Mouse (Mus musculus) ES-CJ7 (cell line): ENCODE results near the gene Shmt1.

Experiments used
- DNase-seq: peaks from one replicate; pipeline ENCODE4 v3.0.0; 2011; ENCODE audit warnings: low read depth, low spot score

The Shmt1 gene

DNA sequence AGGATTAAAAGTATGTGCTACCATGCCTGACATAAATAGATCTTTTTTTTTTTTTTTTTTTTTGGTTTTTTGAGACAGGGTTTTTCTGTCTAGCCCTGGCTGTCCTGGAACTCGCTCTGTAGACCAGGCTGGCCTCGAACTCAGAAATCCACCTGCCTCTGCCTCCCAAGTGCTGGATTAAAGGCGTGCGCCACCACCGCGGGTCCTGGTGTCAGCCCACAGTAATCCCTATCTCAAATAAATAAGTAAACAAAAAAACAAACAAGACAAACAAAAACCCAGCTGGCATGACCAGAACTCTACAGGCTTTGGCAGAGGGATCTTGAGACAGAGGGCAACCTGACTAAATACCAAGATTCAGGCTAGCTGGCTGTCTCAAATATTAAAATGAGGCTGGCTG lies at the start of gene Shmt1:
Shmt1 (minus strand) TSS at position 101 of the 400 bp plus-strand sequence.
- DNase-seq, result peak; percentile 23

DNA sequence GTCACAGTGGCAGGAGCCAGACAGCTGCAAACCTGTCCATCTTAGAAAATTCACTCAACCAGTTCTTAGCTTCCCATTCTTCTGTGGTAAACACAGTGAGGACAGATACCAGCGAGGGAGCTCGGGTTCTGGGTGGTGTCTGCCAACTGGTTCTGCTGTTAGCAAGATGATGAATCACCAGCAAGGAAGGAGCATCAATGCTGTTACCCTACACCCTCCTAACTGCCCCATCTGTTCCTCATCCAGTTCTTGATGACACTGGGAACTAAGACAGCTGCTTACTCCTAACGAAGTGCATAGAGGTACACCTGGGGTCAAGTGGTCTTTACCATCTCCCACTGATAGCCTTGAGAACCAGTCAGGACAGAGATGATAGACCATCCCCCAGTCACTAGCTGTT lies 45.1 kb upstream of the Shmt1 start:
- no peak for DNase-seq

DNA sequence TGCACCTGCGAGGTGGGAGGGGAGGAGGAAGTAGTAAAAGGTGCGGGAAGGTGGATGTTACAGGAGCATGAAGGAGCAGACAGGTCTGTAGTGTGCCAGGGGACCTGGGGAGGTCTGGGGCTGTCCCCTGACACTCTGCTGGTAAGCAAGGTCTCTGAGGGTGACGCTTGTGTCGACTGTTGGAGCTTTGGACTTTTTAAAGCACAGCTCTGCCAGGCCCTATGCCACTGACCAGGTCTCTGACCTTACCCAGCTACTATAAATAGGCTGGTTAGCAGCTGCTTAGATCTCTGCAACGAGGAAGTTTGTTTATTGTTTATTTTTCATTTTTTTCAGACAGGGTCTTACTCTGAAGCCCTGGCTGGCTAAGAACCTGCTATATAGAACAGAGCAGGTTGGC lies 33.9 kb upstream of the Shmt1 start:
- no peak for DNase-seq

DNA sequence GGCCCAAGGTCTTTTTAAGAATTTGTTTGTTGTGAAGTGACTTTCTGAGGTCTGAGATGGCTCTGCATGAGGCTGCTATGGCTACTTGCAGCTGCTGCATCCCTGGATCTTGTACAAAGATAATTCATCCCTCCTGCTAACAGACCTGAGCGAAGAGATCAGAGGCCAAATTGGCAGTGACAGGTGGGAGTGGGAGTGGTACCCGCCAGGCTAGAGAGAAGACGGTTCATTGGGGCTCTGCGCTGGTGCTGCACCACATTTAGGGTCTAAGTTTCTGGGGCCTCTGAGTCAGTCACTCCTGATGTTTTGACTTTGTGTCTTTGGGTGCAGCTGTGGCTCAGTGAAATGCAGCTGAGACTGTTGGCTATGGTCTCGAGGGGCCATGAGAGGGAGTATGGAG lies 31.9 kb upstream of the Shmt1 start:
- no peak for DNase-seq

DNA sequence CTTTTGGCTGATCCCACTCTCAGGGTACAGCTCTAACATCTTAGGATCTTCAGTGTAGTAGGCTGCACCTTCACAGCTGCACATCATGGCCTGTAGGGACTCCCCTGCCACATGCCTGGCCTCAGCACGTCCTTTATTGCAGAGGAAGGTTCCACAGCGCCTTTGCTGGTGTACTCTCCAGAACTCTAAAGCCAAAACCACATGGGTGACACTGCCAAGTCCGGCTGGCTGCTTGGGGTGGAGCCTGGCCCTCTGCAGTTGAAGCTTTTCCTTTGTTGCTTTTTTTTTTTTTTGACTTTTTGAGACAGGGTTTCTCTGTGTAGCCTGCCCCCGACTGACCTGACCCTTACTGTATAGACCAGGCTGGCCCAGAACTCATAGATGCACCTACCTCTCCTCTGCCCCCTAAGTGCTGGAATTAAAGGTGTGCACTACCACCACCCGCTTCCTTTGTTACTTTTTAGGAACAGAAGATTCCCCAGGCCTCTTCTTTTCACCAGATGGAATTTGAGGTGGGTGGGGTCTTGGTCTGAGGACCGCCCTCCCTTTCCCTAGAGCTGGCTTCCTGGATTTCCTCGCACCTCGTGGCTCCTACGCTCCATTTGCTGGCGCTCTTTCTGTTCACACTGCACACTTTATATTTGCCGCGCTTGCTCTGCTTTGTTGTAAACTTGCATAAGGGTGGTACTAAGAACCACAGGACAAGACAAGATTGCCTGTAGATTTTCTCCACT lies 30.1 kb upstream of the Shmt1 start:
- DNase-seq, result peak; percentile 81

DNA sequence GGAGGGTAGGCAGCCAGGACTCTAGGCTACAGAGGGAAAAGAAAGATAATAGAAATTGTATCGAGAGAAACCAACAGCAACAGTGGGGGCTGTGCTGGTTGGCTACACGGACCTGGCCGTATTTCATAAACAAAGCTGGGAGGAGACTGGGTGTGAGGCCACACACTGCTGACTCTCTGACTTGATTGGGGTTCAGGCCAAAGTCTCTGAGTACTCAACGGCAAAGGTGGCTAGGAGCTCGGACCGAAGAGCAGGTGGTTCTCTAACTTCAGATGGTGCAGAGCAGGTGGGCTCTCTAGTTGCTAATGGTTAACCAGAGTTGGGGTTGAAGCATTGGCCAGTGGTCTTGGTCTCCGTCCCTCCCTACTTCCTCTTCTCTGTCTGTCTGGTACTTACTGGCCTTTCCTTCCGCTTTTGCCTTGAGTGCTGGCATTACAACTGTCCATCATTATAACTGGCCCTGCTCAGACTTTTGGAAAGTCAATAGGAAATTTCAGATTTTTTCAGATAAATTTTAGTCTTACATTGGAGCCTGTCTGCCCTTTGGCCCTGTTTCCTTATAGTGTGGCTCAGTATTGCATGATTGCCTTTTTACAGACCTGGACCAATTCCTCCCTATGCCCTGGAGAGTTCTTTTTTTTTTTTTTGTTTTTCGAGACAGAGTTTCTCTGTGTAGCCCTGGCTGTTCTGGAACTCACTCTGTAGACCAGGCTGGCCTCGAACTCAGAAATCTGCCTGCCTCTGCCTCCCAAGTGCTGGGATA lies 26.3 kb upstream of the Shmt1 start:
- DNase-seq, result no peak

DNA sequence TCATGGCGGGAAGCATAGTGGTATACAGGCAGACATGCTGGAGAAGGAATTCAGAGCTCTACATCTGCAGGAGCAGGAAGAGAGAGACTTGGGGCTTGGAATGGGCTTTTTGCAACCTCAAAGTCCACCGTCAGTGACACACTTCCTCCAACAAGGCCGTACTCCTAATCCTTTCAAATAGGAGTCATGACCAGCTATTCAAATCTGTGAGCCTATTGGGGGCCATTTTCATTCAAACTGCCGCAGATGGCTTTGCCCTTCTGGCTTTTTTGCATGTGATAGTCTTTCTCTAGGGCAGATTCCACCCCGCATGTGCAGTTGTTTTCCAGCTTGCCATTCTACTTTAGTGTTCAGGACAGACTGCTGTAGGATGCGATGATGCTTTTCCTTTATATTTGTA lies 25.4 kb upstream of the Shmt1 start:
- peak; percentile 55 for DNase-seq

DNA sequence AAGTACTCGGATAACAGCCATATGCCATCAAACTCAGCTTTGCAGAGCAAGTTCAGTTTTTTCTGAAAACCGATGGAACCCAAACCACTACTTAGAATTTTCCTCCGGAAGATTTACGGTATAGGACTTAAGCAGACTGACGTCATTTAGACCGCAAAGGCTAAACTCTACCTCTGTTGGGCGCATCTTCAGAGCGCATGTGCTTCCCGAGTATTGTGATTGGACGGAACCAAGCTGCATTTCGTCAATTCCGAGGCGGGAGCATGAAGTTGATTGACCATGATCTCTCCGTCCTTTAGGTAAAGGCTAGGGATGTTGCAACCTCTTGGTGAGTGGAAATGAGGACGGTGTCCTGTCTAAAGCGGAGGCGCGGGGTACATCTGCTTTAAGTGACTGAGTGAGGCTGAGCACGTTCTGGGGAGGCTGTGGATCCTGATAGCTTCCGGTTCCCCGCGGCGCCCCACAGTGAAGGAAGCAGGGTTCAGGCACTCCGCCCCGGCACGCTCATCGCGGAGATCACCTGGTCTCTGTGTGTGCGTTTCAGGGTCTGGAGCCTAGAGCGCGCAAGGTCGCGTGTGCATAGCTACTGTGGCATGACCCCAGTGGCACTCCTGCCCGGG lies 19.0 kb upstream of the Shmt1 start, which contains the start of gene Dhrs7b:
Dhrs7b (plus strand) TSS at position 199 of the 620 bp plus-strand sequence.
- DNase-seq, result peak; percentile 99

DNA sequence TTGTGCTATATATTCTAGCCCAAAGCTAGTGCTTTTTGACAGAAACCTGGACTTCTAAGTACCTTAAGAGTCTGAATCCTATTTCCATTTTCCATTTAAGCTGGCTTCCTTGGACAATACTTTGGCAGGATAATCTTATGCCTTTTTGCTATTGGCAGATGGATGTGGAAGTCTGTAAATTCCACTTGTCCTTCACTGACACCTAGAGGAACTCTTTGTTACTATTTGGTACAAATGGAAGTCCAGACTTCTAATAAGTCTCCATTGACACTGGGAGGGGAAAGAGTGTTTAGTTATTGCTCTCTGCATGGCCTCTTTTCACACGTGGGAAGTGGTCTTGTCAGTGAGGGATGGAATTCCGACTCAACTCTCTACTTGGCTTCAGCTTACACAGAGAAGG lies 17.4 kb upstream of the Shmt1 start:
- DNase-seq, result peak; percentile 33

DNA sequence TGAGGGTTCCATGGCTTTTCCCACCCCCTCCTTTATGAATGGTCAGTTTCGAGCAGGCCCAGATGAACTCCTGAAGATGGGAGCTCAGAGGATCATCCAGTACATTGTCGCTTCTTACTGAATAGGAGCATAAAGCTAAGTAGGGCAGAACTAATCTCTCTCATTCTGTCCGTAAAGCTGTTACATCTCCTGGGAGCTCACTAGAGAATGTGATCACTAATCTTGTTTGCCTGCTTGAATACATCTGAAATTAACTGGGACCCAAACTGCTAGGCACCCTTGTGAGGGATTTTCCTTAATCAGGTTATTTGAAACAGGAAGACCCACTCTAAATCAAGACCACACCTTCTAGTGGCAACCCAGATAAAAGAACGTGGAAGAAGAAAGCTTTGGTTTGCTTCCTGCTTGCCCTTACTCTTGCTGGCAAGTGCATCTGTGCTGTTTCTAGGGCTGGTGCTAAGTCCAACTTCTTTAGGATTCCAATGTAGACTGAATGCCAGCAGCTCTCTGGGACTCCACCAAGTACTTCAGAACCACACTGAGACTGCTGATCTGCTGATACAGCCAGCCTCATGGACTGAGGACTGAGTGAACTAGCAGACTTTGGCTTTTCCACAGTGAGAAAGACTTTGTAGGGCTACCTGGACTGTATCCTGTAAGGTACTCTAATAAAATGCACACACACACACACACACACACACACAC lies 15.9 kb upstream of the Shmt1 start:
- DNase-seq, result no peak

DNA sequence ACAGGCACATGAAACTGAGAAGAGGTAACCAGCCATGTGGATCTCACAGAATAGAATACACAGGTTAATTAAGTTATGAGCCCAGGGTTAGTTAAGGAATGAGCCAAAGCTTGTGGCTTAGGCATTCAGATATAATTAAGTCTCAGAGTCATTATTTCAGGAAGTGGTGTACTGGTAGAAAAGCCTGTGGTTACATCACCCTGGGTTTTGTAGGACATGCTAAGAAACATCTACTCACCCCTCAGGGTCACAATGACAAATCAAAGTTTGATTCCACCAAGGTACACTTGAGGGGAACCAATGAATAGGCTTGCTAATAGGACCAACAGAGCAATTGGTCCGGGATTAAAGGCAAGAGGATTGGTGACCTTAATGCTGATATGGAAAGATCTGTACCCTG lies 15.2 kb upstream of the Shmt1 start:
- no peak for DNase-seq

DNA sequence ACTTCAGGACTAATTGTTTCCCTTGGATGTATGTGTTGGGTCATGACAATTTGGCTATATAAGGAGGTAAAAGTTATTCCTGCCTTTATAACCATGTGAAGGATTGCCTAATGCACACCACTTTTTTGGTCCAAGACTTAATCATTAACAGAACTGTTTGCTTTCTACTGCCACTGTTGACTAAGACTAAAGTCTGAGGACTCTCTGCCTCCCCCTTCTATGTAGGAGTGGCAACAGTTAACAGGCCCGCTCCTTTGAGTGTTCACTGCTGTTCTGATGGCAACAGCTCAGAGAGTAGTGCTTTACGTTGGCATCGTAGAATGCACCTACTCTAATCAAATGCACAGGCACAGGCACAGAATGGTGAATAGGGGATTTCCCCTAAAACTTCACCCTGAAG lies 13.7 kb upstream of the Shmt1 start:
- DNase-seq, result no peak

DNA sequence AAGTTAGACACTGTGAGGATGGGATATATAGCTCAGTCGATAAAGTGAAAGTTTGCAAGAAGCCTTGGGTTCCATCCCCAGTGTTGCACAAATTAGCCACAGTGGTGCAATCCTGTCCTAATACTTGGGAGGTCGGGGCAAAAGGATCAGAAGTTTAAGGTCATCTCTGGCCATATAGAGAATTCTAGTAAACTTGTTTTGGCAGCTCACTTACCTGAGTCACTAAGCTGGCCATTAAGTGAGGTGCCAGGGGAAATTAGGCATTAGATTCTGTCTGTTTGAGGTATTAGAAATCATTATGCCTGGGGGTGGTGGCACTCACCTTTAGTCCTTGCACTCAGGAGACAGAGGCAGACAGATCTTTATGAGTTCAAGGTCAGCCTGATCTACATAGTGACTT lies 12.3 kb upstream of the Shmt1 start:
- no peak for DNase-seq

DNA sequence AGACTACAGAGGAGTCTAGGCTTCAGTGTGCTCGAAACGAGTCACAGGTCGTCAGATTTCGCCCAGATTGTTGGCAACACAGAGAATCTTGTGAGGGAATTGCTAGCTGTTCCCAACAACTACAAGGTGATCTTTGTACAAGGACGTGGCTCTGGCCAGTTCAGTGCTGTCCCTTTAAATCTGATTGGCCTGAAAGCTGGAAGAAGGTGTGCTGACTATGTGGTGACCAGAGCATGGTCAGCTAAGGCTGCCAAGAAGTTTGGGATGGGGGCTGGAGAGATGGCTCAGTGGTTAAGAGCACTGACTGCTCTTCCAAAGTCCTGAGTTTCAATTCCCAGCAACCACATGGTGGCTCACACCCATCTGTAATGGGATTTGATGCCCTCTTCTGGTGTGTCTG lies 4.9 kb upstream of the Shmt1 start:
- DNase-seq, result no peak

DNA sequence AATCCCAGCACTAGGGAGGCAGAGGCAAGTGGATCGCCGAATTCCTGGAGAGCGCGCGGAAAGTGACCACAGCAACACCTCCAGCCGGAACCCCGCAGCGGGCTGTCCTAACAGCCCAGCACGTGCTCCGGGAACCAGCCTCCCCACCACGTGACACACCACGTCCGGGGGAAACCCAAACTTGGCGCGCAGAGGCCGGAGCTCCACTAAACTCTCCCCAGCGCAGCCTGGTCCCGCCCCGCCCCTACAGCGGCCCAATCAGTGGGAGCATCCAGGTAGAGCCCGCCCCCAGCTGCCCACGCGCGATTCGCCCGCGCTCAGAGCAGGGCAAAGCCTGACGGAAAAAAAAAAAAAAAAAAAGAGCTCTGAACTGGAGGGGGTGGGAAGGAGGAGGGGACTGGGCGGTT lies 461 bp downstream of the Shmt1 start:
- peak; percentile 99 for DNase-seq

DNA sequence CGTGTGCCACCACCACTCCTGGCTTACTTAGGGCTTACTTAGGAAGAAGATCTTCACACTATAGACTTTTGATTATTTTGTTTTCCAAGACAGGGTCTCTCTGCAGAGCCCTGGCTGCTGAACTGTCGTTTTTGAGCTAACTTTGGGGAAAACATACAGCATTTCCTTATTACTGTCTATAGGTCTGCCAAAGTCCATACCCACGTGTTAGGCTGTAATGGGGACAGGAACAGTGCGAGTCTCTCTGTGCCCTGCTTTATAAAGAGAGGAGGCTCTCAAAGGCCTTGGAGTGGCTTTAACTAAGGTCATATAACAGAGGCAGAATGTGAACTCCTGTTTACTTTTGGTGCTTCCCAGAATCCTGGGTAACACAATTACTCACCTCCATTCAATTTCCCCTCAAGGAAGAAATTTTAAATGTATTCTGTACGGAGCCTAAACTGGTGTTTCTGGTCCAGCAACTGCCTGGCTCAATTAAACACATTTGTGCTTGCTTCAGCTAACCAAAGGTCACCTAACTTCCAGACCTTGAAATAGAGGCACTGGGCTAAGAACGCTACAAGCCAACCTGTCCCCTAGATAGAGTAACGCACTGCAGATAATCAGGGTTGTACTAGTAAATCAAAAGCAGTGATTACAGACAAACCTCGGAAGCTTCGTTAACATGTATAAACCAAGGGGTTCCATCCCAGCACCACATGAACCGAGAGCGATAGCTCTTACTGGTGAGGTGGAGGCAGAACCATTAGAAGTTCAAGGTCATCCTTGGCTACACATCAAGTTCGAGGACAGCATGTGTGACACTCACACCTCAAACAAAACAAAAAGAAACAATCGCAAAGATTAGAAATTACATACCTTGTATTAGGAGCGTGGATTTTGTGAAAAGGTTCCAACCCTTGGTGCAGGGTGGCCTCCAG lies 1.2 kb downstream of the Shmt1 start:
- peak; percentile 34 for DNase-seq

DNA sequence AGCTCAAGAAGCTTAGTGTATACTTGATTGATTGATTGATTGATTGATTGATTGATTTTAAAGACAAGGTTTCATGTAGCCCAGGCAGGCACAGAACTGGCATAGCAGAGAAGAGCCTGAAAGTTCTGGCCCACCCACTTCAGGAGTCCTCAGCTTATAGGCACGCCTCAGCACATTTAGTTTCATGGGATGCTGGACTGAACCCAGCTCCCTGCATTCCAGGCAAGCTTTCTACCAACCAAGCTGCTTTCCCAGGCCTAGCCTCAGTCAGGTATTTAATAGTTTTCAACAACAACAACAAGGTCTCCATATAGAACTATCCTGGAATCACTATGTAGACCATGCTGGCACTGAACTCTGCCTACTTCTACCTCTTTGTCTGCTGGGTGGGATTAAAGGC lies 2.0 kb downstream of the Shmt1 start:
- no peak for DNase-seq

DNA sequence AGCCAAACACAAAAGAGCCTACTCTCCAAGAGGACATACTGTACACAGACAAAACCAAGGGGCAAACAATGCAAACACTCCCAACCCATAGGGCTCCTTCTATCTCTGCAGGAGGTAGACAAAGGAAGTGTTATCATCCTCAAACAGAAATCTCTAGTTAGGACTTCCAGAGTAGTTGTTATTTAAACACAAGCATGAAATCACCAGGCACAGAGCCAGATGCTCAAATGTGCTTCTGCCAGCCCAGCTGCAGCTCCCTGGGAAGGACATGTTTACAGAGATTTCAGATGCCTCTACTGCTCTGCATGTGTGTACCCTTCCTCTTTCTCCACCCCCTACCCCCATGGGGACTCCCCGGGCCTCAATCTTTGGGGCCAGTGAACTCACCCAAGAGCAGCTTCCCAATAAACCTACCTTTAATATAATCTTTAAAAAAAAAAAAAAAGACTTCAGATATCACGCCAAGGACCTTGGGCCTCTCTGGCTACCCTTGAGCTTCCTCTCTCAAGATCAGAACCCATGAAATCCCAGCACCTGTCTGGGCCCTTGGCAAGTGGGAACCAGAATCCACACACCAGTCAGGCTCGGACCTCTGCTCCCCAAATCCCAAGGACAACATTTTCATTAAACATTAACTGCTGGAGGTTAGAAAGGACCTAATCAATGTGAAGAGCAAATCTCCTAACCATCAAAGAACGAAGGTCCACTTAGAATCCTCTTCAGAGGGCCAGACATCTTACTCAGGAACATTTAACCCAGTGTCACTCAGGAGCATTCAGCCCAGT lies 3.0 kb downstream of the Shmt1 start:
- no peak for DNase-seq

DNA sequence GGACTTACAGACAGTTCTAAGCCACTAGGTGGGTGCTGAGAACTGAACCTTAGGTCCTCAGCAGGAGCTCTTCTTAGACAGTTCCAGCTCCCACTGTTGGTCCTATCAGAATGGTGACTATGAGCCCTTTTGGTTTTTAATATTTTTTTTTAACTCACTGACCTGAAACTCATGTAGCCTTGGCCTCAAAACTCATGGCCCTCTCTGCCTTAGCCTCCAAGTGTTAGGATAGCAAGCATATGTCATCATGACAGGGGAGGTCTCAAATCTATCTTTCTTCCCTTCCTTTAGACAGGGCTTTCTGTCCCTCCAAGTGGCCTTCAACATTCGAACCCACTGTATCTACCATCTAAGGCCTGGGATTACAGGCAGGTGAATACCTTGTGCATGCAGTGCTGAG lies 10.6 kb downstream of the Shmt1 start:
- DNase-seq, result no peak

DNA sequence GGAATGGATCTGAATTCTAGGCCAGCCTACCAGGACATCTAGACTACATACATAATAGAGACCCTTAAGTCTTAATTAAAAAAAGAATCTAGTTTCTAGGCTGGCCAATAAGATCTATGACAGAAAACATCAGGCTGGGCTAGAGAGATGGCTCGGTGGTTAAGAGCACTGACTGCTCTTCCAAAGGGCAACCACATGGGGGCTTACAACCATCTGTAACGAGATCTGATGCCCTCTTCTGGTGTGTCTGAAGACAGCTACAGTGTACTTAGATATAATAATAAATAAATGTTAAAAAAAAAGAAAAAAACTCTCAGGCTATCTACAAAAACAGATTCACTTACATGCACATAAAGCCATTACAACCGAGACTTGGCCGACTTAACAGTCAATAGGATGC lies 11.5 kb downstream of the Shmt1 start:
- DNase-seq, result no peak
